Mouse (Mus musculus) stomach, postnatal 0 days (tissue): Measurements from ENCODE around the gene Zfp612.

Experiments used
- CTCF ChIP-seq: IDR thresholded peaks from 2 replicates; pipeline ENCODE4 v1.5.1; 2016; ENCODE audit warnings: antibody characterized with exemption, low read depth, mild to moderate bottlenecking, moderate library complexity
- EP300 ChIP-seq: optimal IDR thresholded peaks from 2 replicates; pipeline ENCODE3; 2016; ENCODE audit warnings: antibody characterized with exemption

DNA sequence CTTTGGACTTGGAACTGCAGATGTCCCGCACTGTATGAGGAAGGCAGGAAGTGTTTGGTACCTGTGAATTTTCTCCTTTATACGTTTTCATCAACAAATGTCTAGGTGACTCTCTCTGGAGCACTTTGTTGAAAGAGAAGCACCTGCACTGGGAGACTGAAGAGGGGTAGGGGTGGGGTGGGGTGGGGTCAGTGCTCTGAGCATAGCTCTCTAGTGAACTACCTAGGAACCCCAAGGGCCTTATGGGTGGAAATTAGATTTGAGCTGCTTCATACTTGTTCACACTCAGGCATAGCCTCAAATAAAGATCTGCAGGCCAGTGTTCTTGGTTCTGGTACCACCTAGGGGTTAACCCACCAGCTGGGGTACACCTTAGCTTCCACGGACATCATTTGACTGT is 23.1 kb downstream of the Zfp612 start, which contains the start of gene Gm17720:
- no peak for TF ChIP-seq CTCF
- TF ChIP-seq EP300: no peak
